Mouse (Mus musculus) erythroblast, adult 5-6 weeks (primary cell): ENCODE measurements around the gene Tmed11. TPM values are rescaled to one million over a fixed set of nuclear protein-coding genes. Genes with fewer than 3 reads are reported as not detected.
A peak's percentile ranks its signal among the peaks of the same experiment; 100 is the strongest.
"Not testable (repeated sequence)": the region's sequence is repeated elsewhere in the genome, so short reads cannot be mapped to it uniquely, and the experiment has no call there.

ENCODE experiments used
- ATAC-seq: replicated peaks from 2 replicates; pipeline ENCODE4 v1.8.0; 2016; ENCODE audit warnings: moderate number of reproducible peaks, mild to moderate bottlenecking, moderate TSS enrichment, inconsistent platforms; ENCODE audit not compliant: poor library complexity, low FRiP score, severe bottlenecking
- total RNA-seq, 2 experiments: library from RNA; stranded (forward) in 1 of 2; stranded (reverse) in 1 of 2; fragments of 150-400 nt in 1 of 2; fragments of 200-764, 138-1000 nt in 1 of 2; gene quantifications; 2 replicates each; pipeline versions ENCODE4 v1.2.3 to v1.2.4; 2015 to 2017; ENCODE audit warnings: low replicate concordance in 2 of 2

Tmed11 gene
- total RNA-seq (2015; ENCODE audit: low replicate concordance) (not detected in 2 replicates), total RNA-seq (2017; ENCODE audit: low replicate concordance) (not detected in 2 replicates)

GRCm38 (mm10) chr5:108795263-108795662 lies at the start of gene Tmed11:
Gene Tmed11, minus strand, starts transcription at chr5:108795363.
- ATAC-seq = not testable (repeated sequence)

- no peak for ATAC-seq
Measured at GRCm38 (mm10) chr5:108836156-108836555, 41.0 kb upstream of the Tmed11 start.

GRCm38 (mm10) chr5:108823276-108823675 lies 28.1 kb upstream of the Tmed11 start:
- ATAC-seq = no peak

- ATAC-seq = not testable (repeated sequence)
Measured at GRCm38 (mm10) chr5:108808750-108809149, 13.6 kb upstream of the Tmed11 start, which contains the start of gene Vmn2r8. Gene Vmn2r8, minus strand, starts transcription at chr5:108808850.

- ATAC-seq = no peak
Measured at GRCm38 (mm10) chr5:108803646-108804045, 8.5 kb upstream of the Tmed11 start.

GRCm38 (mm10) chr5:108790385-108790784 lies 4.8 kb downstream of the Tmed11 start:
- ATAC-seq = not testable (repeated sequence)

GRCm38 (mm10) chr5:108774630-108775306 lies 20.4 kb downstream of the Tmed11 start, which contains the start of gene Rnf212:
Gene Rnf212, minus strand, starts transcription at chr5:108774982.
- ATAC-seq = no peak

- no peak for ATAC-seq
Measured at GRCm38 (mm10) chr5:108760002-108760401, 35.2 kb downstream of the Tmed11 start.

GRCm38 (mm10) chr5:108758396-108758795 lies 36.8 kb downstream of the Tmed11 start:
- ATAC-seq = peak; percentile 71

- ATAC-seq = not testable (repeated sequence)
Measured at GRCm38 (mm10) chr5:108751258-108751657, 43.9 kb downstream of the Tmed11 start.

- peak; percentile 71; the same call in 1 of the 2 replicates for ATAC-seq
Measured at GRCm38 (mm10) chr5:108750328-108751210, 44.6 kb downstream of the Tmed11 start.

- ATAC-seq = no peak
Measured at GRCm38 (mm10) chr5:108744629-108745028, 50.5 kb downstream of the Tmed11 start.

- peak; percentile 60; the same call in 1 of the 2 replicates for ATAC-seq
Measured at GRCm38 (mm10) chr5:108743856-108744255, 51.3 kb downstream of the Tmed11 start.

- no peak for ATAC-seq
Measured at GRCm38 (mm10) chr5:108742596-108742995, 52.6 kb downstream of the Tmed11 start.

- no peak for ATAC-seq
Measured at GRCm38 (mm10) chr5:108741844-108742243, 53.3 kb downstream of the Tmed11 start.

GRCm38 (mm10) chr5:108727425-108727824 lies 67.7 kb downstream of the Tmed11 start:
- no peak for ATAC-seq

Other genes starting within 250 kb of the Tmed11 start
- not detected in 2 replicates for gene Cplx1, start 245.3 kb downstream of the Tmed11 start, total RNA-seq (2015; ENCODE audit: low replicate concordance)
- not detected in 2 replicates for gene Cplx1, start 245.3 kb downstream of the Tmed11 start, total RNA-seq (2017; ENCODE audit: low replicate concordance)
- 24.8 and 36.8 TPM in 2 replicates for gene Gak, start 165.6 kb downstream of the Tmed11 start, total RNA-seq (2015; ENCODE audit: low replicate concordance)
- gene Gak, start 165.6 kb downstream of the Tmed11 start, total RNA-seq (2017; ENCODE audit: low replicate concordance) = 25.4 and 31.9 TPM in 2 replicates
- gene Tmem175, start 165.6 kb downstream of the Tmed11 start, total RNA-seq (2015; ENCODE audit: low replicate concordance) = 3.1 and 12.5 TPM in 2 replicates
- 0.70 and 9.2 TPM in 2 replicates for gene Tmem175, start 165.6 kb downstream of the Tmed11 start, total RNA-seq (2017; ENCODE audit: low replicate concordance)
- 2.9 and 8.8 TPM in 2 replicates for gene Idua, start 135.0 kb downstream of the Tmed11 start, total RNA-seq (2015; ENCODE audit: low replicate concordance)
- gene Idua, start 135.0 kb downstream of the Tmed11 start, total RNA-seq (2017; ENCODE audit: low replicate concordance) = 1.1 and 2.7 TPM in 2 replicates
- gene Dgkq, start 125.7 kb downstream of the Tmed11 start, total RNA-seq (2015; ENCODE audit: low replicate concordance) = 0.96 and 4.8 TPM in 2 replicates
- 0.70 and 1.3 TPM in 2 replicates for gene Dgkq, start 125.7 kb downstream of the Tmed11 start, total RNA-seq (2017; ENCODE audit: low replicate concordance)
- gene Slc26a1, start 119.8 kb downstream of the Tmed11 start, total RNA-seq (2015; ENCODE audit: low replicate concordance) = 0.38 and 3.3 TPM in 2 replicates
- 0.68 and 1.4 TPM in 2 replicates for gene Slc26a1, start 119.8 kb downstream of the Tmed11 start, total RNA-seq (2017; ENCODE audit: low replicate concordance)
- 14.0 and 15.2 TPM in 2 replicates for gene Fgfrl1, start 103.0 kb downstream of the Tmed11 start, total RNA-seq (2015; ENCODE audit: low replicate concordance)
- gene Fgfrl1, start 103.0 kb downstream of the Tmed11 start, total RNA-seq (2017; ENCODE audit: low replicate concordance) = 18.5 and 21.0 TPM in 2 replicates
- gene Rnf212, start 20.4 kb downstream of the Tmed11 start, total RNA-seq (2015; ENCODE audit: low replicate concordance) = 2.5 TPM in 1 of 2 replicates, not detected in the other
- gene Rnf212, start 20.4 kb downstream of the Tmed11 start, total RNA-seq (2017; ENCODE audit: low replicate concordance) = 3.1 and 5.5 TPM in 2 replicates
- gene Vmn2r8, start 13.5 kb upstream of the Tmed11 start, total RNA-seq (2015; ENCODE audit: low replicate concordance) = not detected in 2 replicates
- not detected in 2 replicates for gene Vmn2r8, start 13.5 kb upstream of the Tmed11 start, total RNA-seq (2017; ENCODE audit: low replicate concordance)
- not detected in 2 replicates for gene Vmn2r9, start 57.2 kb upstream of the Tmed11 start, total RNA-seq (2015; ENCODE audit: low replicate concordance)
- not detected in 2 replicates for gene Vmn2r9, start 57.2 kb upstream of the Tmed11 start, total RNA-seq (2017; ENCODE audit: low replicate concordance)
- not detected in 2 replicates for gene Vmn2r10, start 211.2 kb upstream of the Tmed11 start, total RNA-seq (2015; ENCODE audit: low replicate concordance)
- gene Vmn2r10, start 211.2 kb upstream of the Tmed11 start, total RNA-seq (2017; ENCODE audit: low replicate concordance) = not detected in 2 replicates